Mouse (Mus musculus): ENCODE measurements around the gene Ifrd1.

GRCm38 (mm10) chr12:40214888-40215876, 33.1 kb downstream of the Ifrd1 start:
- TF ChIP-seq ZC3H11A (IDR thresholded peaks at IDR 0.05; ENCODE audit: borderline replicate concordance, low read depth, low read length) (no peak), CHD2 (IDR thresholded peaks at IDR 0.05; ENCODE audit: low read depth, low read length) (no peak), MAFK (IDR thresholded peaks at IDR 0.05; ENCODE audit: insufficient read depth, low read depth, low read length) (no peak), ZNF384 (IDR thresholded peaks at IDR 0.05; ENCODE audit: low read depth, low read length) (no peak)

Measured in ES-E14 (cell line).